Mouse (Mus musculus) frontal cortex, adult 2 months (tissue): ENCODE measurements around the gene Dusp1. TPM values are rescaled to one million over a fixed set of nuclear protein-coding genes. Genes with fewer than 3 reads are reported as not detected.

Experiments
- DNase-seq, 2 experiments: peaks; one replicate each; pipeline ENCODE4 v3.0.0; 2022; ENCODE audit warnings: low spot score in 1 of 2; ENCODE audit errors: extremely low spot score in 1 of 2
- polyA plus RNA-seq: library from polyadenylated mRNA; depleted of rRNA; stranded (reverse); fragments of >200 nt; gene quantifications from 2 replicates; pipeline ENCODE4 v1.2.3, GENCODE M21; 2012

Gene Dusp1
- polyA plus RNA-seq, 1 experiment = 40.9 TPM

- no peak for DNase-seq
These were observed 55.8 kb downstream of the Dusp1 start for GRCm38 (mm10) chr17:26506031-26506641.

- no peak for DNase-seq
These were observed 56.7 kb downstream of the Dusp1 start for GRCm38 (mm10) chr17:26505181-26505581.

GRCm38 (mm10) chr17:26503981-26504671, 57.8 kb downstream of the Dusp1 start:
- DNase-seq = peak; percentile 81 to 85

GRCm38 (mm10) chr17:26502808-26503671, 58.9 kb downstream of the Dusp1 start:
- peak; percentile 90 to 91 for DNase-seq

- DNase-seq = no peak
These were observed 60.1 kb downstream of the Dusp1 start for GRCm38 (mm10) chr17:26501826-26502225.

GRCm38 (mm10) chr17:26498626-26499025, 63.3 kb downstream of the Dusp1 start:
- DNase-seq = no peak

- no peak for DNase-seq
These were observed 64.5 kb downstream of the Dusp1 start for GRCm38 (mm10) chr17:26497416-26497923.

- DNase-seq = no peak
These were observed 67.1 kb downstream of the Dusp1 start for GRCm38 (mm10) chr17:26494642-26495468.

GRCm38 (mm10) chr17:26492246-26492645, 69.7 kb downstream of the Dusp1 start:
- DNase-seq = no peak

GRCm38 (mm10) chr17:26490910-26491309, 71.0 kb downstream of the Dusp1 start:
- no peak for DNase-seq

- no peak for DNase-seq
These were observed 71.9 kb downstream of the Dusp1 start for GRCm38 (mm10) chr17:26490072-26490471.

GRCm38 (mm10) chr17:26488711-26489403, 73.1 kb downstream of the Dusp1 start:
- no peak for DNase-seq

GRCm38 (mm10) chr17:26487917-26488316, 74.0 kb downstream of the Dusp1 start:
- DNase-seq = no peak

- no peak for DNase-seq
These were observed 74.7 kb downstream of the Dusp1 start for GRCm38 (mm10) chr17:26487266-26487665.

GRCm38 (mm10) chr17:26484626-26485421, 77.1 kb downstream of the Dusp1 start:
- DNase-seq = no peak

- no peak for DNase-seq
These were observed 81.0 kb downstream of the Dusp1 start for GRCm38 (mm10) chr17:26480956-26481355.

GRCm38 (mm10) chr17:26479619-26480018, 82.3 kb downstream of the Dusp1 start:
- DNase-seq = no peak

GRCm38 (mm10) chr17:26478672-26479071, 83.3 kb downstream of the Dusp1 start:
- DNase-seq = no peak

- no peak for DNase-seq
These were observed 85.1 kb downstream of the Dusp1 start for GRCm38 (mm10) chr17:26476871-26477270.
